In genomic region chr5:137610548-137611244, GRCm38 (mm10) we compare ENCODE assay signal across 8 mouse cellular contexts. TPM values are rescaled to one million over a fixed set of nuclear protein-coding genes. Genes with fewer than 3 reads are reported as not detected.
DNase-seq lines count a peak whose midpoint lies in the region; ATAC-seq and TF ChIP-seq lines count a peak whose summit lies in the region.

No protein-coding gene starts in this region.

- no peak for ATAC-seq in forebrain, embryonic 12.5 days (ENCODE audit: low FRiP score)
- ATAC-seq in forebrain, embryonic 16.5 days: no peak
- ATAC-seq in embryonic facial prominence, embryonic 14.5 days (ENCODE audit: low read depth): peak; percentile 60
- ATAC-seq in limb, embryonic 14.5 days (ENCODE audit: low FRiP score, low read depth): peak; percentile 78
- ATAC-seq in neural tube, embryonic 12.5 days (ENCODE audit: low FRiP score, low read depth): no peak

- H3K4me2 ChIP-seq in forebrain, embryonic 12.5 days: peak overlapping the region; percentile 19
- H3K4me2 ChIP-seq in forebrain, embryonic 16.5 days (ENCODE audit: low read length): no peak overlapping the region
- peak overlapping the region; percentile 62 for H3K4me2 ChIP-seq in embryonic facial prominence, embryonic 14.5 days (ENCODE audit: low read depth, low read length)
- H3K4me2 ChIP-seq in limb, embryonic 14.5 days (replicated peaks; ENCODE audit: low read depth, low read length, severe bottlenecking): peak overlapping the region; percentile 70
- peak overlapping the region; percentile 39 for H3K4me2 ChIP-seq in neural tube, embryonic 12.5 days (replicated peaks)

- H3K4me1 ChIP-seq in forebrain, embryonic 12.5 days: peaks cover 48% of the 10 kb centered on the region
- 0 out of 2 replicates have a peak, but pooled peaks cover 2% of the 10 kb centered on the region for H3K4me1 ChIP-seq in forebrain, embryonic 16.5 days (replicated peaks; ENCODE audit: control insufficient read depth, insufficient read depth, low read length)
- peaks cover 53% of the 10 kb centered on the region for H3K4me1 ChIP-seq in embryonic facial prominence, embryonic 14.5 days (ENCODE audit: control insufficient read depth, insufficient read depth, low read length)
- H3K4me1 ChIP-seq in limb, embryonic 14.5 days (ENCODE audit: control insufficient read depth, insufficient read depth, low read length): peaks cover 52% of the 10 kb centered on the region
- peaks cover 34% of the 10 kb centered on the region for H3K4me1 ChIP-seq in neural tube, embryonic 12.5 days

- no peak overlapping the region; the same call in 1 of the 2 replicates for H3K9ac ChIP-seq in forebrain, embryonic 12.5 days
- H3K9ac ChIP-seq in forebrain, embryonic 16.5 days (replicated peaks; ENCODE audit: low read depth, low read length): no peak overlapping the region
- H3K9ac ChIP-seq in embryonic facial prominence, embryonic 14.5 days (ENCODE audit: low read depth, low read length): peak overlapping the region; percentile 55
- peak overlapping the region; percentile 55 for H3K9ac ChIP-seq in limb, embryonic 14.5 days (ENCODE audit: low read depth, low read length, severe bottlenecking)
- no peak overlapping the region for H3K9ac ChIP-seq in neural tube, embryonic 12.5 days

- WGBS in forebrain, embryonic 12.5 days: 19% methylated on average over 12 of the region's 12 CpGs
- 24% methylated on average over 11 of the region's 12 CpGs for WGBS in forebrain, embryonic 16.5 days
- 6% methylated on average over 8 of the region's 12 CpGs for WGBS in embryonic facial prominence, embryonic 14.5 days
- 3% methylated on average over 12 of the region's 12 CpGs for WGBS in limb, embryonic 14.5 days
- WGBS in neural tube, embryonic 12.5 days: 15% methylated on average over 12 of the region's 12 CpGs

- 0 out of 2 replicates have a peak overlapping the region, but pooled peaks have one; percentile 4 for H3K4me3 ChIP-seq in forebrain, embryonic 12.5 days (replicated peaks)
- H3K4me3 ChIP-seq in forebrain, embryonic 16.5 days (replicated peaks; ENCODE audit: low read length): no peak overlapping the region
- H3K4me3 ChIP-seq in embryonic facial prominence, embryonic 14.5 days (ENCODE audit: low read depth, low read length): peak overlapping the region; percentile 35
- peak overlapping the region; percentile 43 for H3K4me3 ChIP-seq in limb, embryonic 14.5 days (replicated peaks; ENCODE audit: low read length)
- H3K4me3 ChIP-seq in neural tube, embryonic 12.5 days: peak overlapping the region; percentile 21

- no peak for TF ChIP-seq POLR2A in limb, embryonic 14.5 days (IDR thresholded peaks at IDR 0.05; ENCODE audit: borderline replicate concordance, extremely low read depth, insufficient read depth, insufficient read length)

- H3K27me3 ChIP-seq in forebrain, embryonic 12.5 days: peaks cover 24% of the 10 kb centered on the region
- no peaks in the 10 kb centered on the region; the same call in 1 of the 2 replicates for H3K27me3 ChIP-seq in forebrain, embryonic 16.5 days (replicated peaks; ENCODE audit: control insufficient read depth, insufficient read depth, low read length)
- no peaks in the 10 kb centered on the region for H3K27me3 ChIP-seq in embryonic facial prominence, embryonic 14.5 days (replicated peaks; ENCODE audit: control insufficient read depth, insufficient read depth, low read length)
- no peaks in the 10 kb centered on the region for H3K27me3 ChIP-seq in limb, embryonic 14.5 days (ENCODE audit: control insufficient read depth, insufficient read depth, low read length)
- H3K27me3 ChIP-seq in neural tube, embryonic 12.5 days (replicated peaks): peaks cover 20% of the 10 kb centered on the region; the same call in 1 of the 2 replicates

- H3K36me3 ChIP-seq in forebrain, embryonic 12.5 days (replicated peaks): no peaks in the 10 kb centered on the region
- no peaks in the 10 kb centered on the region for H3K36me3 ChIP-seq in forebrain, embryonic 16.5 days (ENCODE audit: control insufficient read depth, insufficient read depth)
- H3K36me3 ChIP-seq in embryonic facial prominence, embryonic 14.5 days (ENCODE audit: control insufficient read depth, insufficient read depth, low read length): peaks cover 25% of the 10 kb centered on the region
- H3K36me3 ChIP-seq in limb, embryonic 14.5 days (ENCODE audit: control insufficient read depth, insufficient read depth, low read length): peaks cover 18% of the 10 kb centered on the region
- H3K36me3 ChIP-seq in neural tube, embryonic 12.5 days: 0 out of 2 replicates have a peak, but pooled peaks cover 3% of the 10 kb centered on the region

- H3K27ac ChIP-seq in forebrain, embryonic 12.5 days: peak overlapping the region; percentile 62
- H3K27ac ChIP-seq in forebrain, embryonic 16.5 days (ENCODE audit: low read length): no peak overlapping the region
- H3K27ac ChIP-seq in embryonic facial prominence, embryonic 14.5 days (replicated peaks; ENCODE audit: low read depth, low read length): peak overlapping the region; percentile 97
- peak overlapping the region; percentile 95 for H3K27ac ChIP-seq in limb, embryonic 14.5 days (replicated peaks; ENCODE audit: low read depth, low read length)
- H3K27ac ChIP-seq in neural tube, embryonic 12.5 days: peak overlapping the region; percentile 2

- peak; percentile 94 for DNase-seq in embryonic facial prominence, embryonic 14.5 days (ENCODE audit: low spot score)
- peak; percentile 85 for DNase-seq in heart, postnatal 4 days
- peak; percentile 87 for DNase-seq in limb, embryonic 14.5 days (ENCODE audit: low spot score)
- no peak for DNase-seq in cerebellum, postnatal 10 days
- DNase-seq in right cerebral cortex, postnatal 4 days: no peak

- H3K9me3 ChIP-seq in forebrain, embryonic 12.5 days: no peaks in the 10 kb centered on the region
- H3K9me3 ChIP-seq in forebrain, embryonic 16.5 days (ENCODE audit: control insufficient read depth, low read length): no peaks in the 10 kb centered on the region
- no peaks in the 10 kb centered on the region for H3K9me3 ChIP-seq in embryonic facial prominence, embryonic 14.5 days (ENCODE audit: control insufficient read depth, low read length)
- no peaks in the 10 kb centered on the region for H3K9me3 ChIP-seq in limb, embryonic 14.5 days (ENCODE audit: control insufficient read depth, low read length)
- H3K9me3 ChIP-seq in neural tube, embryonic 12.5 days: no peaks in the 10 kb centered on the region

RNA-seq across cellular contexts. Expression of gene Pcolce, which starts 2.9 kb away (rescaled TPM):
- 30.6 and 39.7 TPM in 2 replicates for polyA plus RNA-seq in forebrain, embryonic 12.5 days (2016; fragmentation: Nextera tagmentation; extraction: Ambion mirVana)
- 10.6 and 18.3 TPM in 2 replicates for polyA plus RNA-seq in forebrain, embryonic 16.5 days (2015; fragmentation: Nextera tagmentation; extraction: Ambion mirVana)
- polyA plus RNA-seq in embryonic facial prominence, embryonic 14.5 days (2014; fragmentation: Nextera tagmentation; extraction: Ambion mirVana): 242 and 292 TPM in 2 replicates
- total RNA-seq in heart, postnatal 4 days (2021): 100 to 1,000 TPM; 133 to 137 TPM
- 267 and 329 TPM in 2 replicates for polyA plus RNA-seq in limb, embryonic 14.5 days (2012; rRNA removed)
- 223 and 227 TPM in 2 replicates for polyA plus RNA-seq in limb, embryonic 14.5 days (2014; fragmentation: Nextera tagmentation; extraction: Ambion mirVana)
- polyA plus RNA-seq in neural tube, embryonic 12.5 days (2016; fragmentation: Nextera tagmentation; extraction: Ambion mirVana): 51.8 and 52.0 TPM in 2 replicates

RNA-seq across cellular contexts. Expression of gene Mospd3, which starts 9.8 kb away (rescaled TPM):
- 25.7 and 29.0 TPM in 2 replicates for polyA plus RNA-seq in forebrain, embryonic 12.5 days (2016; fragmentation: Nextera tagmentation; extraction: Ambion mirVana)
- polyA plus RNA-seq in forebrain, embryonic 16.5 days (2015; fragmentation: Nextera tagmentation; extraction: Ambion mirVana): 43.5 and 43.7 TPM in 2 replicates
- 43.0 and 45.6 TPM in 2 replicates for polyA plus RNA-seq in embryonic facial prominence, embryonic 14.5 days (2014; fragmentation: Nextera tagmentation; extraction: Ambion mirVana)
- total RNA-seq in heart, postnatal 4 days (2021): 10 to 100 TPM; 25.2 to 28.8 TPM
- 68.2 and 103 TPM in 2 replicates for polyA plus RNA-seq in limb, embryonic 14.5 days (2012; rRNA removed)
- polyA plus RNA-seq in limb, embryonic 14.5 days (2014; fragmentation: Nextera tagmentation; extraction: Ambion mirVana): 49.4 and 52.5 TPM in 2 replicates
- polyA plus RNA-seq in neural tube, embryonic 12.5 days (2016; fragmentation: Nextera tagmentation; extraction: Ambion mirVana): 36.8 and 42.1 TPM in 2 replicates

RNA-seq across cellular contexts. Expression of gene Fbxo24, which starts 18.1 kb away (rescaled TPM):
- polyA plus RNA-seq in forebrain, embryonic 12.5 days (2016; fragmentation: Nextera tagmentation; extraction: Ambion mirVana): 0.26 and 0.45 TPM in 2 replicates
- 0.23 and 0.25 TPM in 2 replicates for polyA plus RNA-seq in forebrain, embryonic 16.5 days (2015; fragmentation: Nextera tagmentation; extraction: Ambion mirVana)
- polyA plus RNA-seq in embryonic facial prominence, embryonic 14.5 days (2014; fragmentation: Nextera tagmentation; extraction: Ambion mirVana): 0.10 and 0.25 TPM in 2 replicates
- under 1 TPM; 0.21 to 0.25 TPM for total RNA-seq in heart, postnatal 4 days (2021)
- polyA plus RNA-seq in limb, embryonic 14.5 days (2012; rRNA removed): 0.24 and 0.28 TPM in 2 replicates
- polyA plus RNA-seq in limb, embryonic 14.5 days (2014; fragmentation: Nextera tagmentation; extraction: Ambion mirVana): 0.12 and 0.15 TPM in 2 replicates
- polyA plus RNA-seq in neural tube, embryonic 12.5 days (2016; fragmentation: Nextera tagmentation; extraction: Ambion mirVana): 0.11 and 0.39 TPM in 2 replicates

RNA-seq across cellular contexts. Expression of gene Lrch4, which starts 18.2 kb away (rescaled TPM):
- polyA plus RNA-seq in forebrain, embryonic 12.5 days (2016; fragmentation: Nextera tagmentation; extraction: Ambion mirVana): 29.8 and 35.1 TPM in 2 replicates
- 19.1 and 19.3 TPM in 2 replicates for polyA plus RNA-seq in forebrain, embryonic 16.5 days (2015; fragmentation: Nextera tagmentation; extraction: Ambion mirVana)
- polyA plus RNA-seq in embryonic facial prominence, embryonic 14.5 days (2014; fragmentation: Nextera tagmentation; extraction: Ambion mirVana): 36.5 and 40.1 TPM in 2 replicates
- total RNA-seq in heart, postnatal 4 days (2021): 10 to 100 TPM; 19.2 to 21.6 TPM
- polyA plus RNA-seq in limb, embryonic 14.5 days (2012; rRNA removed): 25.0 and 33.5 TPM in 2 replicates
- 36.7 and 37.1 TPM in 2 replicates for polyA plus RNA-seq in limb, embryonic 14.5 days (2014; fragmentation: Nextera tagmentation; extraction: Ambion mirVana)
- 29.4 and 32.5 TPM in 2 replicates for polyA plus RNA-seq in neural tube, embryonic 12.5 days (2016; fragmentation: Nextera tagmentation; extraction: Ambion mirVana)

RNA-seq across cellular contexts. Expression of gene Gm20605, which starts 18.3 kb away (rescaled TPM):
- polyA plus RNA-seq in forebrain, embryonic 12.5 days (2016; fragmentation: Nextera tagmentation; extraction: Ambion mirVana): 9.6 and 10.1 TPM in 2 replicates
- polyA plus RNA-seq in forebrain, embryonic 16.5 days (2015; fragmentation: Nextera tagmentation; extraction: Ambion mirVana): 5.1 and 8.7 TPM in 2 replicates
- polyA plus RNA-seq in embryonic facial prominence, embryonic 14.5 days (2014; fragmentation: Nextera tagmentation; extraction: Ambion mirVana): 6.4 and 6.6 TPM in 2 replicates
- total RNA-seq in heart, postnatal 4 days (2021): 1 to 10 TPM; 4.8 to 6.6 TPM
- polyA plus RNA-seq in limb, embryonic 14.5 days (2012; rRNA removed): 16.7 and 16.8 TPM in 2 replicates
- polyA plus RNA-seq in limb, embryonic 14.5 days (2014; fragmentation: Nextera tagmentation; extraction: Ambion mirVana): 7.4 and 10.4 TPM in 2 replicates
- 8.9 and 9.4 TPM in 2 replicates for polyA plus RNA-seq in neural tube, embryonic 12.5 days (2016; fragmentation: Nextera tagmentation; extraction: Ambion mirVana)

Comparison
In these comparisons a context has a peak if more than half of its experiments do, and no peak if none do; other contexts are left out.
1. ATAC-seq: peak in embryonic facial prominence, embryonic 14.5 days (single experiment) and limb, embryonic 14.5 days (single experiment); none in forebrain, embryonic 12.5 days (single experiment), forebrain, embryonic 16.5 days (single experiment) and neural tube, embryonic 12.5 days (single experiment).
2. H3K9ac ChIP-seq: peak in embryonic facial prominence, embryonic 14.5 days (single experiment) and limb, embryonic 14.5 days (single experiment); none in forebrain, embryonic 12.5 days (single experiment), forebrain, embryonic 16.5 days (single experiment) and neural tube, embryonic 12.5 days (single experiment).
3. DNase-seq: peak in embryonic facial prominence, embryonic 14.5 days (single experiment), heart, postnatal 4 days (single experiment) and limb, embryonic 14.5 days (single experiment); none in cerebellum, postnatal 10 days (0 of 2) and right cerebral cortex, postnatal 4 days (single experiment).